Mouse (Mus musculus) 3134 (cell line): ENCODE measurements around the gene F5.
"Not testable (repeated sequence)": the region's sequence is repeated elsewhere in the genome, so short reads cannot be mapped to it uniquely, and the experiment has no call there.

Experiments used
- DNase-seq: peaks from one replicate; pipeline ENCODE4 v3.0.0-alpha.2; 2011; ENCODE audit warnings: low spot score; ENCODE audit not compliant: insufficient read length; ENCODE audit errors: extremely low read depth

The F5 gene

DNA sequence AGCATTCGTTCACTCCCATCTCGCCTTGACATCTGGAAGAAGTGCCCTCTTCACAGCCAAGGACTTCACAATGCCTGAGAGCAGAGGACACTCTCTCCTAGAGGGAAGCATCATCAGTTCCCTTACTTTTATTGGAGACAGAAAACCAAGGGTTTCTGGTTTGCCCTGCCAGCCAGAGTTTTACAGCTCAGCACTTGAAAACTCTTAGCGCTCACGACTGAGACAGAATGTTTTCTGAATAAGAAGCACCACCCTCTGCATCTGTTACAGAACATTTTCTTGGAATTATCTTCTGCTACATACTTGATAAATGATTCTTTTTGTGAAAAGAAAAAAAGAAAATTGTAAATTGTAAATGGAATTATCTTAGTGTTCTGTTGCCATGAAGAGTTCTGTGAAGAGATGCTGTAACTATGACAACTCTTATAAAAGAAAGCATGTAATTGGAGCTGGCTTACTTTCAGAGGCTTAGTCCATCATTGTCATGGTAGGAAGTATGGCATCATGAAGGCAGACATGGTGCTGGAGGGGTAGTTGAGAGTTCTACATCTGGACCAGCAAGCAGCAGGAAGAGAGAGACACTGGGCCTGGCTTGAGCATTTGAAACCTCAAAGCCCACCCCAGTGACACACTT is 80.4 kb downstream of the F5 start:
- DNase-seq, result not testable (repeated sequence)

DNA sequence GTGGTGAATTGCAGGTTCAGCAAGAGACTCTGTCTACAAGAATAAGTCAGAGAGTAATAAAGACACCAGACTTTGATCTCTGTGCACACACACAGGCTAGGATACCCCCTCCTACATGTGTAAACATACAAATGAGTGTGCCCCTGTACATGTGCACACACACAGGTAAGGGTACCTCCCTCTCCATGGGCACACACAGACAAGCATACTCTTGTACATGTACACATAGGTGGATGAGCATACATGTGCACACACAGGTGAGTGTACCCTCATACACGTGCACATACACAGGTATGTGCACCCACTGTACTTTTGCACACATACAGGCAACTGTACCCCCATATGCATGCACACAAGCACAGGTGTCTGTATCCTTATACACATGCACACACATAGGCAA is 81.8 kb downstream of the F5 start:
- no peak for DNase-seq

DNA sequence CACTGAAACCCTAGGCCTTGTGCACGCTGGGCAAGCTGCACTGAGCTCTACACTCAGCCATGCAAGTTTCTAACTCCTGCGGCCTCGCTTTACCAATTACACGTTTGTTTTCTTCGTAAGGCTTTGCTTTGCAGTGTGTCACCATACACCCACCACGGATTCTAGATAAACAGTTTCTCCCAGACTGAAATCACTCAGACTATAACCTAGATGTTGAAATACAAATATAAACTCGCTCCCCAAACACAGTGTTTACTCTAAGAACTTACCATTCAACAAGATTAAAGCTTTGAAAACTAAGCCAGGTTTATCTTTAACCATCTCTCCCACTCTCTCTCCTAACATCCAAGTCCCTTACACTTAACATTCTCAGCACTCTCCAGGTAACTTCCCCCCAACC is 83.4 kb downstream of the F5 start:
- no peak for DNase-seq

DNA sequence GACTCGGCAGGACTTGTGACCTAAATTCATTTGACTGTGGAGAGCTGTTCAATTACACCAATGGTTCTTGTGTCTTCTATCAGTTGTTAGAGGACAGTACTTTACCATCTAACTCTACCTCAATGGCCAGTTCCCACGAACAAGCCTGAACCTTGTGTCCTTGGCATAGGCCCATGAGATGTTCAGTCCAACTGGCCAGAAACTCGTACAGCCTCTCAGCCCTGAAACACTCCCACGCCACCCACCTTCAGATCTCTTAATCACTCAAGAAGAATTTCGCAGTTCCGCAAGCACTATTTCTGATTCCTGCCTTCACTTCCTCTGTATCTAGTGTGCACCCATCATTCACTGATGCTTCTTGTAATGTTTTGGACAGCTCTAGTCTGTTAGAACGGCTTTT is 84.4 kb downstream of the F5 start:
- no peak for DNase-seq

DNA sequence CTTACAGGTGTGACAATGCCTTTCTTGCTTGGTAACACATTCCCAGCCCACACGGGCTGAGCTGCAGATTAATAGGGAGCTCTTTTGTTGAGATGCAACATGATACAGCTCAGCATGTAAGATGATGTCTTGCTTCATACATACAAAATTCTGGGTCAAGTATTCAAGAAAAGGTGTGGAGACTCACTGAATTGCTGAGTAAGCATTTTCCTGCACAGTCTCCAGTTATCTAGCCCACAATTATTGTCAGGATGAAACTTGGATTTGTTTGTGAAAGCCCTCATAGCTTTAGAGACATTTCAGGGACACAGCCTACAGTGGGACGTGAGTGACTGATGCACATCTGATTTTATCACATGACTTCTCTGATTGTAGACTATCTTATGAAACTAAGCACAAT is 89.9 kb downstream of the F5 start:
- no peak for DNase-seq

DNA sequence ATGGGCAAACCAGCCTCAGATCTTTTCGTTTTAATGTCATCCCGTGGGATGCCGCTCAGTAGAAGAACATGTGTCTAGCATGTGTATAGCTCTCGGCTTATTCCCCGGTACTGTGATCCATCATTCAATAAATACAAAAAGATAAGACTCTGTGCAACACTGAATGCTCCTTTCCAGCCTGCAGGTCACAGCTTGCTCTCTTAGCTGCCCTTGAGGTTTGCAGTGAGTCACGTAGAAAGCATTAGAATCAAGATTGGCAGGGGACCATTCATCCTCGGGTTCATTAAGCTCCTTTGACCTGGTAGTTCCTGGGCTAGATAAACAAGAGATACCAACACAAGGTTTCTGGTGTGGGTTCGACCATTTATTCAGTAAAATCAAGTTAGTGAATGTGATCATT is 91.2 kb downstream of the F5 start:
- DNase-seq, result peak; percentile 24

DNA sequence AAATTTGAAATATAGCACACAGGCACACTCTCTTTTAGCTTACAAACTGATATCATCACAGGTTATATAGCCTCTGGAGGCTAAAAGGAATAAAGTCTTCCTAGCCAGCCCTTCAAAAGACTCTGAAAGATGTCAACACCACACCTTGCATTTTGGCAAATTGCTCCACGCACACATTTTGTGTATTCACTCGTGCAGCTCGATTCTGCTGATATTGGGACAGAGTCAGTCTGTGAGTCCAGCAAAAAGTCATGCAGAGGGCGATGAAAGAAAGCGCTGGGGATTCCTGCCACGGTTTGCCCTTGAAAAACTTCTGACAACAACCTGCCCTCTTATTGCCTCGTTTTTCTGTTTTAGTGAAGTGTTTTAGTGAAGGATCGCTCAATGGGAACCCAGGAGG is 95.8 kb downstream of the F5 start:
- no peak for DNase-seq

DNA sequence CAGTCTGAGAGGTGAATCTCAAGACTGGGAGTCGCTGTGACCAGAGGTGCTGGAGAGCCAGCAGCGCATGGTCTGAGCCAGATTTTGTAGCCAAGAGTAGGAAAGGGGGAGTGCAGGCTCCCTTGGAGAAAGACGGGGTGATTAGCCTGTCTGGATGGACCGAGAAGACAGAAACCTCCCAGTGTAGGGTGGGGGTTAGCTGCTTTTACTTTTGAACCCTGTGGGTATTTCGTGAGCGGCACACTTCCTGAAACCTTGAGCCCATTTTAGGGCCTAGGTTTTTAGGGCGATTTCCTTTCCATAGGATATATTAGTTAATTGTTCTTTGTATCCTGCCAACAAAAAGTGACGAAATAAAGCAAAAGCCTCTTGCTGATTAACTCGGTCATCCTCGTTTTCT is 96.3 kb downstream of the F5 start:
- no peak for DNase-seq

DNA sequence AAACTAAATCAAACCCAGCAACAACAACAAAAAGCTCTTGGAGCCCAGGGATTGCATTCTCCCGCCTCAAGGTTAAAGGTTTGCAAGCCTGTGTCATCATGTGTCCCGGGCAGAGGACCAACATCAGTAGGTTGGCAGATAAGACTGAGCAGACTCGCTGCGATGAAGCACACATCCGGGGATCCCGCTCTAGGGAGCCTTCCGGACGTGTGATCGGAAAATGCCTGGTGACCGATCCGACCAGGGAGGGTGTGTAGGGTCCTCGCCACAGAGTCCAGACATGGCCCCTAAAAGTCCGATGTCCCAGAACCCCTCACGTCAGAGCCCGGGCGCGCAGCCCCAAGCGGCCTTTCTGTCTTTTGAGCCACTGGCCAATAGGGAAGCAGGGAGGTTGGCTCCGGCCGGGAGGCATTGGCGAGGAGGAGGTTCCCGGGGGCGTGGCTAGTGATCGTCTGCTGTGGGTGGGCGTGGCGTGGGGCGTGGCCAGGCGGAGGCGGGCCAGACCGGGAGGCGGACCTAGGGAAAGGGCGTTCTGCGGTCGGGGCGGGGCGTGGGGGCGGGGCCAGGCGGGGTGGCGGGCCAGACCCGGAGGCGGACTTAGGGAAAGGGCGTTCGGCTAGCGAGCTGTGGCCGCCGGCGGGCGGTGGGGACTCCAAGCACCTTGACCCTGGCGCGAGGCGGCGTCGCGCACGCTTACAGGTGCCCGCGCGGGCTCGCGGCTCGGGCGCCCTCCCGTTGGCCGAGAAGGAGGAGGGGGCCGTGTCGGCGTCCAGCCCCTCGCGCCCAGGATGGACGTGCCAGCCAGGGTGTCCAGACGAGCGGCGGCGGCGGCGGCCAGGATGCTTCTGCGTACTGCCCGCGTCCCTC is 97.1 kb downstream of the F5 start, which contains the start of gene Slc19a2:
Gene Slc19a2 (plus strand): TSS at position 582 of the 867 bp plus-strand sequence.
- peak; percentile 98 for DNase-seq

DNA sequence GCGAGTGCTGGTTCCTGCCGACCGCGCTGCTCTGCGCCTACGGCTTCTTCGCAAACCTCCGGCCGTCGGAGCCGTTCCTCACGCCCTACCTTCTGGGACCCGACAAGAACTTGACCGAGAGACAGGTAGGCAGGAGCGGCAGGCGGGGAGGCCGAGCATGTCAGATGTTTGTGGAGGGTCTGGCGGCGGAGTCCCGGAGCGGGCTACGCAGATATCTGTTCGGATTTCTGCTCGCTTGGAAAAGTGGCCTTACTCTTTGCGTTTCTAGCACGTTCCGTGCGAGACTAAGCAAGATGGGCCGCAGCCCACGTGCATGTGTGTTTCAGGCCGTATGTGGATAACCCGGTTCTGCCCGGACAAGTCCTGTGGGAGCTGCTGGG is 97.7 kb downstream of the F5 start:
- no peak for DNase-seq

DNA sequence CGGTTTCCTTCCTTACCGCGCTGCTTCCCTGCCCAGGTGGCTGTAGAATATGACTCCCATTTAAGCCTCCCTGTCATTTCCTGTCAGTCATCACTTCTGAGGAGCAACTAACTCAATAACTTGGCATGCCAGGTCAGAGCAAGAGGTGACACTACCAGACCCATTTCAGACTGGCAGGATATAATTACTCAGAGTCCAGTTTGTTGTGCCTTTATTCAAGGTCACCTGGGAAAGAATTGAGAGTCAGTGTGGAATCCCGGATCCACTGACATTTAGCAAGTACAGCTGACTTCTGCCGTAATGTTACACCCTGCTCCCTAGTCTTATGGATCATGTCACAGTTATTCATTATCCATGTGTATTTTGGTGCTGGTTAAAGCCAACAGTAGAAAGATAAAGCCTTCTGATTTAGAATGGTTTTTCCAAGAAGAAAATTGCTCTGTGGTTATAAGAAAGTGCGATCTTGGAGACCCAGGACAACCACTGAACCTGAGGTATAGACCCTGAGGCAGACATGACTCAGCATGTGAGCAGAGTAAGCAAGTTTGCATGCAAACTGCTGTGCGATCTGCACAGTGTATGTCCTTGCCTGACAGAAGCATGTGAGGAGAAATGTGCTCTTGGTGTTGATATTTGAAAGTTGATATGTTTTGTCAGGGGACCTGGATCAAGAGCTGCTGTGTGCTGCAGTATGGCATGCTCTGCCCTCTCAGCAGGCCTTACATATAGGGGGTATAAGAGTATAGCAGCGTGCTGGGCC is 98.9 kb downstream of the F5 start:
- peak; percentile 24 for DNase-seq

DNA sequence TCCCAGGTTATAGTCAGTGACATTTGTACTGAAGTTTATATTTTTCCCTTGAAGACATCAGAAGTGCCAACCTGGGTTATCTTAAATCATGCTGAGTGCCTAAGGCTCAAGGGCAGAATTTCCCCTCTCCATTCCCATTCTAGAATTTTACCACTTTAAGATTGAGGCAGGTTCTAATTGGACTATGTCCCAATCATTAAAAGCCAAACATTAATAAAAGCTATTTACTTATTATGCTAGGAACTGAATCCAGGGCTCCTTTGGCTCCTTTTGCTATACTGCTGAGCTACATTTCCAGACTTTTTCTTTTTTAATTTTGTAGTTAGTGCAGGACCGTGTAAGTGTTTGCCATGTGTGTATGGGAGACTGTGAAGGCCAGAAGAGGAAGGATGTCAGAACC is 99.8 kb downstream of the F5 start:
- DNase-seq, result no peak

DNA sequence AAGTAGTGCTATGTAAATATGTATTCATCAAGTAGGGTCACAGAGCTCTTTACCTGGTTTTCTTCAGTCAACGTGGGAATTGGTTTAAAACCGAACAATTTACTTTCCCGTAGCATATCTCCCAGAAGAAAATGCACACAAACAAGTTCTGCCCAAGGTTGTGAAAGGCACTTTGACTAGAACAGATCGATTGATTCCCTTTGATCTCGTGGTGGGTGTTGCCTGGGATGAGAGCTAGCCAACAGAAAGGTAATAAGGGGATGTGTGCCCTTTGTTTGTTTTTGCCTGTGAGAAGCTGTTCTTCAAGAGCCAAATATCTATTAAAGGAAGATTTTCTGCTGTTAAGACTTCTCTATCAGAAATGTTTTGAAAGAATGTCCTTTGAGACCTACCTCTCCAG is 100.9 kb downstream of the F5 start:
- DNase-seq, result no peak

DNA sequence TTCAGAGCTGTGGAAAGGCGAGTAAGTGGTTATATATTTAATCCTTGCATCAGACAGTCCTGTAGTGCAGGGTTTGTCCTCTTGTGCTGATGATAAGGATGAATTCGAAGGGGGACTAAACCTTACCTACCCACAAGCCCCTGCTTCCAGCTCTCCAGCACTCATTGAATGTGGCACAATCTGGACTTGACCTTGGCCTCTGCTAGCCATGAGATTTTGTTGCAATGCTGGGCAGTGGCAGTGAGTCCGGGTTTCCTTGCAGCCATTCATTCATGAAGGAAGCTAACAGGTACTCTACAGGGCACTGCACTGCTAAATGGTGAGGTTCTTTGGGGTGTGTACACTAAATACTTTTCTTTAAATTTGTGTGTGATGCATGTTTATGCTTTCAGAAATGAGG is 103.2 kb downstream of the F5 start:
- DNase-seq, result no peak

DNA sequence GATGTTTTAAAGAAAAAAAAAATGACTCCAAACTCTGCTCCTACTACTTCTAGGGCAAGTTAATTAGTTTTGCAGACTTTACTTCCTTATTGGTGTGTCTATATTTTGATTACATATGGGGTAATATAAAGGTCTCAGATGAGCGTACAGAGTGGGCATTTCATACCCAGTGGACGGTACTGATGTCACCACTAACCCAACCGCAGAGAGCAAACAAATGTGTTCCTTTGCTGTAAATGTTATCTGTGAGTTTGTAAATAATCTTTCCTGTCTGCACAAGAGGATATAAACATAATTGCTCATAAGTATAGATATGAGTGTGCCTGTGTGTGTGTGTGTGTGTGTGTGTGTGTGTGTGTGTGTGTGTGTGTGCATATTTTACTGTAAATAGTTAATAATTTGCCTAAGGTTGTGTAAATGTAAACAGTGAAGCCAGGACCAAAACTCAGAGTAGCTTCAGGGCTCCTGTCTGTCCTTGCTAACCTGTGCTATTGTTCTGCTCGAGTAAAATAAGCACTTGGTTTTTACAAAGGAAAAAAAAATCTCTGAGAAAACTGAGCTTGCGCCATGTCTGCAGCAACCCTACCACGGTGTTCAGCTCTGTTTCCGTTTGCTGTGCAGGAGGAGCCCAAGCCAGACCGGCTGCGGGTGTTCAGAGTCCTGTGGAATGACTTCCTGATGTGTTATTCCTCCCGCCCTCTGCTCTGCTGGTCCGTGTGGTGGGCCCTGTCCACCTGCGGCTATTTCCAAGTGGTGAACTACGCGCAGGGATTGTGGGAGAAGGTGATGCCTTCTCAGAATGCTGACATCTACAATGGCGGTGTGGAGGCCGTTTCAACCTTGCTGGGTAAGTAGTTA is 108.8 kb downstream of the F5 start:
- DNase-seq, result no peak

DNA sequence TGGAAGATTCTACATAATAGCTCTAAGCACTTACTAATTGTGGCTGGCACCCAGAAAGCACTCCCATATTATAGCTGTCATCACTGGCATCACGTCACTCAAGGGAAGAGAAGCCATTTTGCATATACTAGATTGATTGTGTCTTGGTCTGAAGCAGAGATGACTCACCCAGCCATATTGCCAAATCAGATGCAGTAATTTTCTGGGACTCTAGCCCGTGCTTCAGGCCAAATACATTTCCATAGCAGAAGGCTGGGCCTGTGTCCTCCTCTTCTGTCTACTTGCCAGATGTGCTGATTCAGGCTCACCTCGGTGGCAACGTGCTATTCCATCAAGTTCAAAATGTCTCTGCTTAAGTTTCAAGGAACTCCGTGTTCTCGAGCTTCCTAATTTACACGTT is 109.9 kb downstream of the F5 start:
- peak; percentile 79 for DNase-seq
